Mouse (Mus musculus) CH12.LX (cell line): Measurements from ENCODE around the gene Dda1. TPM values are rescaled to one million over a fixed set of nuclear protein-coding genes. Genes with fewer than 3 reads are reported as not detected.
A peak's percentile ranks its signal among the peaks of the same experiment; 100 is the strongest.

Source experiments
- DNase-seq: peaks from one replicate; pipeline ENCODE4 v3.0.0-alpha.2; 2013; ENCODE audit errors: extremely low read depth
- H3K27ac ChIP-seq: 2 replicates; pipeline ENCODE4 v1.5.1; 2012; ENCODE audit warnings: low read depth, mild to moderate bottlenecking, control low read depth, moderate library complexity; ENCODE audit not compliant: insufficient read depth
- H3K27me3 ChIP-seq: replicated peaks from 2 replicates; pipeline ENCODE3; 2012; ENCODE audit warnings: inconsistent platforms
- H3K36me3 ChIP-seq, 2 experiments: replicated peaks in 1 of 2; 2 replicates each; pipeline versions ENCODE3 to v1.6.1; 2012; ENCODE audit warnings: inconsistent platforms in 1 of 2, low read length in 1 of 2, mild to moderate bottlenecking in 1 of 2, mixed read lengths in 1 of 2, moderate library complexity in 1 of 2; ENCODE audit not compliant: control insufficient read depth in 1 of 2, insufficient read depth in 1 of 2
- H3K4me1 ChIP-seq, 2 experiments: 2 replicates each; pipeline ENCODE4 v1.6.1; 2012; ENCODE audit warnings: inconsistent platforms in 1 of 2, moderate library complexity in 1 of 2; ENCODE audit not compliant: insufficient read depth in 2 of 2, control insufficient read depth in 1 of 2
- H3K4me2 ChIP-seq: 2 replicates; pipeline ENCODE4 v1.6.1; 2012; ENCODE audit warnings: low read depth, mild to moderate bottlenecking, control low read depth; ENCODE audit not compliant: poor library complexity, insufficient read depth, severe bottlenecking
- H3K4me3 ChIP-seq, 3 experiments: fragments of 150-350 bp in 1 of 3; sonication (generic) in 1 of 3; replicated peaks in 1 of 3; 2 replicates each; pipeline versions ENCODE3 to v1.5.1; 2011 to 2012; ENCODE audit warnings: low read depth in 2 of 3, low read length in 2 of 3, mild to moderate bottlenecking in 2 of 3, moderate library complexity in 2 of 3, control low read depth in 1 of 3, improper control_type of control experiment in 1 of 3, inconsistent platforms in 1 of 3, mixed read lengths in 1 of 3; ENCODE audit not compliant: poor library complexity in 1 of 3
- H3K79me2 ChIP-seq: replicated peaks from 2 replicates; pipeline ENCODE4 v1.6.1; 2012; ENCODE audit warnings: mild to moderate bottlenecking, moderate library complexity; ENCODE audit not compliant: control insufficient read depth, poor library complexity, insufficient read depth, severe bottlenecking; ENCODE audit errors: extremely low read depth
- H3K9ac ChIP-seq: 2 replicates; pipeline ENCODE4 v1.6.1; 2012; ENCODE audit warnings: low read depth, mild to moderate bottlenecking, control low read depth, moderate library complexity; ENCODE audit not compliant: insufficient read depth
- H3K9me3 ChIP-seq: replicated peaks from 2 replicates; pipeline ENCODE3; 2012; ENCODE audit warnings: low read length, inconsistent platforms, mixed read lengths
- BHLHE40 ChIP-seq: IDR thresholded peaks from 2 replicates; pipeline ENCODE4 v1.6.1; 2011; ENCODE audit warnings: mild to moderate bottlenecking, low read depth, low read length, improper control_type of control experiment
- CTCF ChIP-seq, 2 experiments: IDR thresholded peaks in 1 of 2; conservative IDR thresholded peaks in 1 of 2; 2 replicates each; pipeline ENCODE4 v1.5.1; 2011 to 2012; ENCODE audit warnings: low read depth in 2 of 2, low read length in 2 of 2, improper control_type of control experiment in 1 of 2, inconsistent platforms in 1 of 2, mild to moderate bottlenecking in 1 of 2, moderate library complexity in 1 of 2
- EP300 ChIP-seq: IDR thresholded peaks from 2 replicates; pipeline ENCODE4 v1.6.1; 2011; ENCODE audit warnings: low read length, improper control_type of control experiment
- ETS1 ChIP-seq: conservative IDR thresholded peaks from 2 replicates; pipeline ENCODE4 v1.6.1; 2012; ENCODE audit warnings: low read depth, mild to moderate bottlenecking, inconsistent platforms, low read length, improper control_type of control experiment, moderate library complexity
- IRF4 ChIP-seq: IDR thresholded peaks from 2 replicates; pipeline ENCODE4 v1.6.1; 2014; ENCODE audit warnings: low read depth, mild to moderate bottlenecking, inconsistent platforms, low read length, improper control_type of control experiment
- JUN ChIP-seq: IDR thresholded peaks from 2 replicates; pipeline ENCODE4 v1.6.1; 2011; ENCODE audit warnings: low read depth, mild to moderate bottlenecking, low read length, improper control_type of control experiment, moderate library complexity; ENCODE audit not compliant: insufficient read depth
- JUND ChIP-seq: conservative IDR thresholded peaks from 2 replicates; pipeline ENCODE4 v1.6.1; 2011; ENCODE audit warnings: low read depth, low read length, improper control_type of control experiment
- KAT2A ChIP-seq: IDR thresholded peaks from 2 replicates; pipeline ENCODE4 v1.6.1; 2012; ENCODE audit warnings: low read length, improper control_type of control experiment, inconsistent platforms; ENCODE audit not compliant: insufficient replicate concordance
- MAFK ChIP-seq: IDR thresholded peaks from 2 replicates; pipeline ENCODE4 v1.6.1; 2011; ENCODE audit warnings: low read length, improper control_type of control experiment; ENCODE audit not compliant: insufficient replicate concordance
- MAZ ChIP-seq: IDR thresholded peaks from 2 replicates; pipeline ENCODE4 v1.6.1; 2012; ENCODE audit warnings: low read depth, mild to moderate bottlenecking, inconsistent platforms, low read length, improper control_type of control experiment, moderate library complexity
- MYC ChIP-seq: IDR thresholded peaks from 2 replicates; pipeline ENCODE4 v1.6.1; 2011; ENCODE audit warnings: low read depth, mild to moderate bottlenecking, improper control_type of control experiment, low read length
- PAX5 ChIP-seq: IDR thresholded peaks from 2 replicates; pipeline ENCODE4 v1.6.1; 2012; ENCODE audit warnings: low read length, inconsistent platforms, mixed read lengths
- POLR2AphosphoS2 ChIP-seq: IDR thresholded peaks from 2 replicates; pipeline ENCODE4 v1.6.1; 2011; ENCODE audit warnings: low read depth, low read length, improper control_type of control experiment
- RCOR1 ChIP-seq: conservative IDR thresholded peaks from 2 replicates; pipeline ENCODE4 v1.6.1; 2012; ENCODE audit warnings: low read depth, mild to moderate bottlenecking, inconsistent platforms, low read length, improper control_type of control experiment
- SIN3A ChIP-seq: IDR thresholded peaks from 2 replicates; pipeline ENCODE4 v1.6.1; 2012; ENCODE audit warnings: low read length, improper control_type of control experiment, inconsistent platforms
- TBP ChIP-seq: conservative IDR thresholded peaks from 2 replicates; pipeline ENCODE4 v1.6.1; 2011; ENCODE audit warnings: low read depth, low read length, improper control_type of control experiment
- TCF12 ChIP-seq: IDR thresholded peaks from 2 replicates; pipeline ENCODE4 v1.6.1; 2014; ENCODE audit warnings: low read depth, mild to moderate bottlenecking, inconsistent platforms, low read length, improper control_type of control experiment
- UBTF ChIP-seq: IDR thresholded peaks from 2 replicates; pipeline ENCODE4 v1.6.1; 2012; ENCODE audit warnings: low read depth, mild to moderate bottlenecking, inconsistent platforms, low read length, improper control_type of control experiment, moderate library complexity
- ZC3H11A ChIP-seq: IDR thresholded peaks from 2 replicates; pipeline ENCODE4 v1.6.1; 2012; ENCODE audit warnings: low read depth, mild to moderate bottlenecking, inconsistent platforms, low read length, improper control_type of control experiment
- ZKSCAN1 ChIP-seq: IDR thresholded peaks from 2 replicates; pipeline ENCODE4 v1.6.1; 2012; ENCODE audit warnings: low read depth, inconsistent platforms, low read length, improper control_type of control experiment, borderline replicate concordance
- ZMIZ1 ChIP-seq: IDR thresholded peaks from 2 replicates; pipeline ENCODE4 v1.6.1; 2012; ENCODE audit warnings: low read depth, mild to moderate bottlenecking, inconsistent platforms, low read length, improper control_type of control experiment
- dilution Hi-C: fragments of 300-500 bp; cut with MboI; formaldehyde crosslinking; loops from 2 replicates; pipeline ENCODE4 v1.14.3; 2020; ENCODE audit warnings: low sequenced_read_pairs; ENCODE audit not compliant: extremely low pct_unique_long_range_greater_than_20kb, extremely low pct_ligation_motif_present
- in situ Hi-C: fragments of 300-500 bp; cut with MboI; formaldehyde crosslinking; loops from 3 replicates; pipeline ENCODE4 v1.14.3; 2019; ENCODE audit warnings: low sequenced_read_pairs, low pct_ligation_motif_present, low pct_unique_long_range_greater_than_20kb, mixed read lengths
- polyA plus RNA-seq: library from polyadenylated mRNA; unstranded; fragments of >175 nt; gene quantifications from 2 replicates; pipeline ENCODE4 v1.2.1, GENCODE M21; 2012; ENCODE audit warnings: low read depth; ENCODE audit not compliant: insufficient read length
- total RNA-seq, 2 experiments: library from RNA; depleted of rRNA; stranded (reverse); fragments of 300-350 nt in 1 of 2; fragments of >200 nt in 1 of 2; gene quantifications; 2 replicates each; pipeline ENCODE4 v1.2.3; 2012 to 2014

Dda1 gene
- total and polyA plus RNA-seq, 3 experiments: 57.4 to 78.1 (median 59.3) TPM

DNA sequence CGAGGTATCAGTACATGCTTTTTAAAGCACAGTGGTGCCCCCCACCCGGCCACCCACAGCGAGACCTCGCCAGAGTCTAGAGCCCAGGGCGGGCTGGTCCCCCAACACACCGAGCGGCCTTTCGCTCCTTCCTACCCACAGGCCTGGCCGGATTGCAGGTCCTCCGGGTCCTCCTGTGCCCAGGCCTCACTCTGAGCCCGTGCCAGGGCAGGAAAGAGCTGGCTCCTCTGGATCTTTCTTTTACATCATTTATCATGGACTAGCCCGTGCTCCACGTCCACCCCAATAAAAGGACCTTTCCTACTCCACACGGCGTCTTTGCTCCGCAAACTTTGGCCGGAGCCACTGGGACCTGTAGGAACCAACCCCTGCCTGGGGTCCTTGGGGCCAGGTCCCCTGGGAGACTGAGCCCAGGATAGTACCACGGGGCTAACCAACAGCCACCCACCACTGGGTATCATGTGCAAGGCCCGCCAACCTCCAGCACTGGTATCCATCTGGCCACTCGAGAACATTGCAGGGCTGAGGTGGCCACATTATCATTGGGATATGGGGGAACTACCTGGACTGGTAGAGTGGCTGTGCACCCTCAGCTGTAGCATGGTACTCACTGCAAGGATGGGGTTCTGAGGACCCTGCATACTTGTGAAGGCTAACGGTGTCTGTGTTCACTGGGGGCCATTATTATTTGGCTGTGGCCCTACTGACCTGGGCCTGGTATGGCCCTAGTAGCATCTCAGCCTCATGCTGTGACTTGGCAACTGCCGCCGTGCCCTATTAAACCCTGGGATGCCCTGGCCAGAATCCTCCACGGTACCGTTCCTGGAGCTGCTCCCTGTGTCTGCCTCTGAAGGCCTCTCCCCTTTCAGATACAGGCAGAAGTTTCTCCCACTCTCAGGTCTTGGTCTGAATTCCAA, 6.0 kb downstream of the Dda1 start:
- H3K79me2 ChIP-seq: peaks cover 17% of the 10 kb centered on the region
- no peaks in the 10 kb centered on the region for H3K9me3 ChIP-seq
- no peak overlapping the region for H3K27ac ChIP-seq
- in situ Hi-C loops: no loop called here
- H3K36me3 ChIP-seq: peaks cover 49 to 63% of the 10 kb centered on the region in 2 experiments
- H3K4me1 ChIP-seq: peaks cover 17% of the 10 kb centered on the region in 2 experiments
- no peaks in the 10 kb centered on the region for H3K27me3 ChIP-seq
- no peak for TF ChIP-seq JUND
- TF ChIP-seq ZC3H11A: no peak
- no peak for TF ChIP-seq PAX5
- no peak for TF ChIP-seq BHLHE40
- no peak for TF ChIP-seq CTCF (conservative IDR thresholded peaks at IDR 0.05 in 1 of 2, IDR thresholded peaks at IDR 0.05 in 1 of 2; ENCODE audit: low read depth in 2 of 2, low read length in 2 of 2)
- no peak for TF ChIP-seq SIN3A
- no peak for TF ChIP-seq ZMIZ1
- TF ChIP-seq TCF12: no peak
- TF ChIP-seq RCOR1: no peak
- no peak for TF ChIP-seq TBP
- no peak for TF ChIP-seq MAFK
- TF ChIP-seq ZKSCAN1: no peak
- no peak for TF ChIP-seq IRF4
- no peak for TF ChIP-seq EP300
- TF ChIP-seq POLR2AphosphoS2: no peak
- no peak for TF ChIP-seq KAT2A
- TF ChIP-seq MYC: no peak
- TF ChIP-seq ETS1: no peak
- TF ChIP-seq JUN: no peak
- no peak for TF ChIP-seq MAZ
- H3K4me3 ChIP-seq: no peak overlapping the region
- H3K9ac ChIP-seq: no peak overlapping the region
- dilution Hi-C loops: no loop called here
- DNase-seq: no peak
- no peak overlapping the region for H3K4me2 ChIP-seq

DNA sequence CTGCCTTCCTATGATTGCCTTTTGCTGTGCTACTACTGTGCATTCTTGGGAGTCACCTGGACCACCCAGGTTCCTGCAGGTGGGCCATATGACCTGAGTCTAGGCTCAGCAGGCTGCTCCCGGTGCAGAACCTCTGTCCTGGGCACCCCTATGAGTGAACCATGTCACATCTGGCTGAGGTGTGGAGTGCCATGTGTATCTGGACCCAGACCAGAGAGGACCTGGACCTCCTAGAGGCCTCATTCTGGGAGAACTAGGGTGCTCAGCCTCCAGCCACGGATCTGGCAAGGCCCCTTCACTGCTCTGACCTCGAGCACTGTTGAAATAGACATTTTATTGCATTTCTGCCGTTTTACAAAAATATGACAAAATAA, 6.7 kb downstream of the Dda1 start:
- H3K9me3 ChIP-seq: no peaks in the 10 kb centered on the region
- H3K4me2 ChIP-seq: peak overlapping the region; percentile 64
- H3K79me2 ChIP-seq: peaks cover 10% of the 10 kb centered on the region
- H3K9ac ChIP-seq: peak overlapping the region; percentile 30; the same call in 1 of the 2 replicates
- dilution Hi-C loops (no loop called here), in situ Hi-C loops (no loop called here)
- no peak overlapping the region for H3K27ac ChIP-seq
- H3K4me1 ChIP-seq: peaks cover 11% of the 10 kb centered on the region in 2 experiments
- DNase-seq: no peak
- H3K27me3 ChIP-seq: no peaks in the 10 kb centered on the region
- no peak overlapping the region for H3K4me3 ChIP-seq
- H3K36me3 ChIP-seq: peaks cover 49 to 59% of the 10 kb centered on the region in 2 experiments
- TF ChIP-seq CTCF (conservative IDR thresholded peaks at IDR 0.05 in 1 of 2, IDR thresholded peaks at IDR 0.05 in 1 of 2; ENCODE audit: low read depth in 2 of 2, low read length in 2 of 2): no peak
- no peak for TF ChIP-seq KAT2A
- TF ChIP-seq RCOR1: no peak
- TF ChIP-seq TBP: no peak
- no peak for TF ChIP-seq EP300
- TF ChIP-seq BHLHE40: no peak
- TF ChIP-seq MYC: no peak
- TF ChIP-seq POLR2AphosphoS2: no peak; the same call in 1 of the 2 replicates
- no peak for TF ChIP-seq UBTF
- TF ChIP-seq, all 38 proteins: peak for 0
